15 mouse cellular contexts compared by ENCODE assay signal in genomic region chr2:32512592-32512991, GRCm38 (mm10).
"Had no signal": no experiment of that assay in that cellular context is flagged by ENCODE, and none has a peak within 500 bp of the region (broad histone marks: within the 10 kb centered on the region; RNA-seq: fewer than 3 reads in every experiment).

No protein-coding gene starts in this region.

- H3K27ac ChIP-seq: liver, embryonic 15.5 days; lung, embryonic 15.5 days; macrophage; midbrain, embryonic 13.5 days; midbrain, embryonic 15.5 days; neural tube, embryonic 12.5 days had no signal

- H3K27me3 ChIP-seq: liver, embryonic 15.5 days; lung, embryonic 15.5 days; midbrain, embryonic 13.5 days; midbrain, embryonic 15.5 days; neural tube, embryonic 12.5 days had no signal

- H3K4me1 ChIP-seq: midbrain, embryonic 13.5 days; midbrain, embryonic 15.5 days had no signal

- H3K9me3 ChIP-seq: liver, embryonic 15.5 days; lung, embryonic 15.5 days; midbrain, embryonic 13.5 days; midbrain, embryonic 15.5 days; neural tube, embryonic 12.5 days had no signal

- H3K4me3 ChIP-seq: liver, embryonic 15.5 days; lung, embryonic 15.5 days; megakaryocyte, embryonic 14.5 days; midbrain, embryonic 13.5 days; midbrain, embryonic 15.5 days; neural tube, embryonic 12.5 days had no signal

- H3K36me3 ChIP-seq: liver, embryonic 15.5 days; lung, embryonic 15.5 days; midbrain, embryonic 13.5 days; midbrain, embryonic 15.5 days; neural tube, embryonic 12.5 days had no signal

- DNase-seq: liver, postnatal 0 days; lung, adult 2 months; lung, postnatal 14 days; lung, postnatal 36 days; right cerebral cortex, postnatal 14 days; thymus, adult 18-20 months; thymus, postnatal 14 days; thymus, postnatal 36 days had no signal
